Mouse (Mus musculus) liver, embryonic 14.5 days (tissue): ENCODE data around the gene Pglyrp2.

Experiments
- CTCF ChIP-seq: IDR thresholded peaks from 2 replicates; pipeline ENCODE4 v1.5.1; 2016; ENCODE audit warnings: antibody characterized with exemption, low read depth, control low read depth
- EP300 ChIP-seq: IDR thresholded peaks from 2 replicates; pipeline ENCODE4 v1.6.1; 2016; ENCODE audit warnings: antibody characterized with exemption, low read depth

DNA sequence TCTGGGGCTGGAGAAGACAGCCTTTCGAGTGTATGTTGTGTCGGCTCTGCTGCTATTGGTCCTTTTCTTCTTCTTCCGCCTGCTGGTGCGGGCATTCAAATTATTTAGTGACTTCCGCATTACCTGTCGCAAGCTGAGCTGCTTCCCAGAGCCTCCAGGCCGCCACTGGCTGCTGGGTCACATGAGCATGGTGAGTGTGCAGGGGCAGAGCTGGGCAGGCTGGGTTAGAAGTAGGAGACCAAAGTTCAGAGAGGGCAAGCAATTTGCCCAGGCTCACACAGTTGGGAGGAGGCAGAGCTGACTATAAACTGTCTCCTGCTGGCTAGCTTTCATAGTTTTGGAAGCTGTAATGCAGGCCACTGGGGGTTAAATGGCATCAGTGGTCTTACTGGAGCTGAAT, 44.5 kb upstream of the Pglyrp2 start:
- TF ChIP-seq CTCF (no peak), EP300 (no peak)
